Mouse (Mus musculus) layer of hippocampus, postnatal 10 days (tissue): ENCODE measurements around the gene Asgr2. TPM values are rescaled to one million over a fixed set of nuclear protein-coding genes. Genes with fewer than 3 reads are reported as not detected.
"Not testable (repeated sequence)": the region's sequence is repeated elsewhere in the genome, so short reads cannot be mapped to it uniquely, and the experiment has no call there.

Experiments used
- DNase-seq, 2 experiments: peaks; one replicate each; pipeline ENCODE4 v3.0.0; 2021; ENCODE audit warnings: low spot score in 2 of 2
- long read RNA-seq: library from polyadenylated mRNA; stranded (forward); transcript quantifications from one replicate; pipeline ENCODE4 v2.0.0, GENCODE M21; 2023
- total RNA-seq, 2 experiments: library from RNA; stranded (reverse); gene quantifications; 2 replicates each; pipeline ENCODE4 v1.2.3; 2021

Asgr2 gene
- not detected for total RNA-seq
- long read RNA-seq = 0 reads

DNA sequence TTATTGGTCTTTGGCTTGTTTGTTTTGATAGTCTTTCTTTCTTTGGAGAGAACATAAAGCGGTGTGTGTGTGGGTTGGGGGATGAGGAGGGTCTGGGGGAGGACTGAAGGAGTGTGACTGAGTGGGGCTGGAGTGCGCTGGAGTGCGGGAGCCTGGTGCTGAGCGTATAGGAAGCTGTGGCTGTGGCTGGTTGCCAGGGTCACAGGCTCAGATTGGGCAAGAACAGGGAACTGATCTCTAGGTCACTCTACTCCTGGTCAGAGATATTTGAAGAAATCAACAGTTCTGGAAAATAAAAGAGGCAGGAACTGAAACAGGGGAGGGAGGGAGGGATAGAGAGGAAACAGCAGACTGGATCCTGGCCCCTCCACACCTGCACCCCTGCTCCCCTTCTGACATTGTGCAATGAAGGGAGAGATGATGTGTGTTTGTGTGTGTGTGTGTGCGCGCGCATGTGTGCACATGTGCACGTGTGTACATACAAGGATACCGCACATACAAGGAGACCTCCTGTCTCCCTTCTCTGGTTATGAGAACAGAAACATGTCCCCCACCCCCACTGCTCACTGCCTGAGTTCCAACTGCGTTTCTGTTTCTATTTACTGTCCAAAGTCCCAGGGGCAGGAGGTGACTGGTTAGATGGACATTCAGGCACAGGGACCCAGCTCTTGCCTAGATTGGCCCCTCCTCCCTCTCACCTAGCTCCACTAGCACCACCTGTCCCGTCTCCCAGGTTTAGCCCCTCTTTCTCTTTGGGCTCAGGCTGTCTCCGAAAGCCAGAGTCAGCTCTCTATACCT is at the start of gene Asgr2:
TSS of gene Asgr2 (plus strand) at position 659 of the 798 bp plus-strand sequence.
- DNase-seq = no peak

DNA sequence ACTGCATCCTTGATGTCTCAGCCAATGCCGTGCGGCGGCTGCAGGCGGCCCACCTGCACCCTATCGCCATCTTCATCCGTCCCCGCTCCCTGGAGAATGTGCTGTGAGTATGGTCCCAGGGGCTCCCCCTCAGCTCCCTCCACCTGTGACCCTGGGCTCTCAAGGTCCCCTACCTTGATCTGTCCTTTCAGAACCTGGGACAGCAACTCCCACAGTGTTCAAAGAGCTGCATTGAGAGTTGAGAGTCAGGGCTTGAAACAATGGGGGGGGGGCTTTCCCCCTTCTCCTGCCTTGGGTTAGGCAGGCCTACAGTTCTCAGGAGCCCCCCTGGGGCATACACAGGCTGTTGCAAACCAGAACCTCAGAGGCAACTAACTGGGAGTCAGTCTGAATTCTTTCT is 48.8 kb upstream of the Asgr2 start:
- no peak for DNase-seq

DNA sequence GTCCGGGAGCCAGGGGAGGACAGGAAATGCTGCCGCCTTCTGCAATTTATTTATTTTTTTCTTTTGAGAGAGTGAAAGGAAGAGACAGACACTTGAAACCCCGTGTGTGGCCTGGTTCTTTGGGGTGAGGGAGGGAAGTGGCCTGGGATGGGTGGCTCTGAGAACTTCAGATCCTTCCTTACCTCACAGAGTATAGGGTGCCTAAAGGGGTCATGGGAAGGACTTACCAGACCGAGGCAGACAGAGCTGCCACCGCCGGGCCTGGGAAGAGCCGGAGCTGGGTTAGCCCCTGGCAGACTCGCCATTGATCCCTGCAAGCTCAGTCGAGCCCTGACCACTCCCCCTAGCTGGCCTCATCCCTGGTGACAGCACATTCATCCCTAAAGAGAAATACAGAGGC is 47.0 kb upstream of the Asgr2 start:
- DNase-seq = no peak

DNA sequence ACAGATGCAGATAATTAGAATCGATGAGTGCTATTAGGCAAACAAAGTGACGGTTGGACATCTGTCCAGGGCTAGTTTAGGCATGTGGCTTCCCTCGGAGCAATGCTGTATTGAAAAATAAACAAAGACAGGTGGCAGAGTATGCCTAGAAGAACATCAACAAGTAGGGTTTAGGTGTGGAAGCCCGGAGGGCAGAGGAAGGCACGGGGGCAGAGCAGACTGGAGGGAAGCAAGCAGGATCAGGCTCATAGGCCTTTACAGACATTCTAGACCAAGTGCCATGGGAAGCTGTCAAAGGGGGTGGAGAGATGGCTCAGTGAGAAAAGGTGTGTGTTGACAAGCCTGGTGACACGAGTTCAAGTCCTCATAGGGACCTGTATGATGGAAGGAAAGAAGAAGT is 43.1 kb upstream of the Asgr2 start:
- no peak for DNase-seq

DNA sequence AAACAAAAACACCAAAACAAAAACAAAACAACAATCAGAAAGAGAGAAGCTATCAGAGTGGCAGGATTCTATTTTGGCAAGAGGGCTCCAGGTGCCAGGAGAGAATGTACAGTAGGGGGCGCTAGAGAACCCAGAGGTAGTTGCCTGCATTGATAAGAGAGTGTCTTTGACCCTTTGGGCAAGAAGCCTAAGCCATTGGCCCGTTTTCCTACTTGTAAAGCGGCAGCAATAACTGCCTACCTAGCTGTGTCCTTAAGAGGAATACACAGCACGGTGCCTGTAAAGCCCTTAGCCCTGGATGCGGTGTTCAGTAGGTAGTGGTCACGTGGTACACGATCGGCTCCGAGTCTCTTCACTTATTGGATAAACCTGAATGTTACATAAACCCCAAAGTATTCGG is 42.6 kb upstream of the Asgr2 start:
- DNase-seq = no peak

DNA sequence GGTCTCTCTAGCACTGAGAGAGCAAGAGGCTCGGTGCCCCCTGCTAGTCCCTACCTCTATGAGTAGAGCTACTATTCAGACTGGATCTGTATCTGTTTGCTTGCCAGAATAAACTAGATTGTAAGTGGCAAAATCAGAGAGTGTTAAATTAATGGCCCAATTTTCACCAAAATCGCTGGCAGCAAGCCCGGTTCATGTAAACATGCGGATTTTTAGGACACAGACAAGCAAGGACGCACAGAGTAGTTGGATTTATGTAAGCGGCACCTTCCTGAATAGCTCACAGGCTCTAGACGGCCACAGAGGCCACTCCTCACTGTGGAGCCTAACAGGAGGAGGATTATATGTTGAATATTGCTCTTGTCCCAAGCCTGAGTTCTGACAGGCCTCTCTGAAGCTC is 39.3 kb upstream of the Asgr2 start:
- DNase-seq = no peak

DNA sequence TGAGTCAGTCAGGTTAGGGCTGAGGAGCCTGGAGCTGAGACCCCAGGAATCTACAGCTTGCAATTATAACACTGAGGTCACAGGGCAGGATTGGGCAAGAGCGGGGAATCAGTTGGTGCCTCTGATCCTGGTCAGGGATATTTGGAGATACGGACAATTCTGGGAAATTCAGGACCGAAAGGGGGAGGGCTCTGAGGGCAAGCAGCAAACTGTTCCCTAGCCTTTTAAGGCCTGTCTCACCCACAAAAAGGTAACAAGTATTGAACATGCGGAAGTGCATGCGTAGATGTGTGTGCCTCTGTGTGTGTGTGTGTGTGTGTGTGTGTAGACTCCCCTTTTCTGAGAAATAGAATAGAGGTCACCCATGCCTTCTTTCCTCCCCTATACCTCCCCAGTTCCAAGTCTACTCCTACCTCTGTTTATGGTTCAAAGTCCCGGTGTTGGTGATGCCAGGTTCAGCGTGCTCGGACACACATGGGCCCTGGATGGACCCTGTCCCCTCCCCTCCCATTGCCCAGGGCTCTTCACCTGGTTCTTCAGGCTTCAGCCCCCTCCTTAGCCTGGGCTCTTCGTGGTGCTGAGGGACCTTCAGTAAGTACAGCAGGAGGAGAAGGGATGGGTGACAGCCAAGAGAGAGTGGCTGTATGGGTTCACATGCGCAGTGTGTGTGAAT is 38.4 kb upstream of the Asgr2 start, which contains the start of gene Asgr1:
TSS of gene Asgr1 (plus strand) at position 188 of the 673 bp plus-strand sequence.
- no peak for DNase-seq

DNA sequence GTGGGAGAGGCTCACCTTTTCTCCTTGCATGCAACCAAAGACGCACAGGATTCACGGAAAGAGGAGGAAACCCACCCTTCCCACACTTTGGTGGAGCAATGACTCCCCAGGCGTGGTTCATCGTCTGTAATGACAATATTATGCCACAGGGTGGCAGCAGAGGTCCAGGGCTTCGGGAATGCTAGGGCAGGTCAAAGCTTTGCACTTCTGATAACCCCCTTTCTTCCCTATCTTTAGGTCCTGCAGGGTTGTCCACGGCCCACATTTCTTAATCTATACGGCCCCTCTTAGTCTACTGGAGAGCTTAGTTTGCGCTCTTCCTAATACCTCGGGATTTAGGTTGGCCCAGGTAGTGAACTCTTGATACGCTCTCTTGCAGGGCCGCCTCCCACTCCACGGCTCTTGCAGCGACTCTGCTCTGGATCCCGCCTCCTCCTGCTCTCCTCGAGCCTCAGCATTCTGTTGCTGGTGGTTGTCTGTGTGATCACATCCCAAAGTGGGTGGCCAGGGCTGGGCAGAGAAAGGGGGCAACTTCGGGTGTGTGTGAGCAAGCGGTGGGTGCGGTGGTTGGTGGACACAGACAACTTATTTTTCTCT is 36.7 kb upstream of the Asgr2 start:
- DNase-seq = peak; percentile 87 to 91

DNA sequence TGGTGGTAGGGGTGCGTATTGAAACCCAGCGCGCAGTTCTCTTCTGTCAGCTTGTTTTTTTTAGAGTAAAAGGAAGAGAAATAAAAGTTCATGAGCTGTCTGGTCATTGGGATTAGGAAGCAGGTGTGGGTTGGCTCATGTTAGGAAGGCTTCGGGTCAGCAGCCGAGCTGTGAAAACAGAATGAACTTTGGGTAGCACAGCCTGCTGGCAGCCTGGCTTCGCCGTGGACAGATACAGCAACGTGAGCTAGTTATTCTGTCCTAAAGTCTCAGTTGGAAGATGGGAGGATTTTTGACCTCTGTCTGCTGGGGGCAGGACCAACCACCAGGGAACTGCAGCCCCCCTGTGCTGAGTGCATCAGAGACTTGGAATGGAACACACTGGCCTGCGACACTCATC is 34.6 kb upstream of the Asgr2 start:
- DNase-seq = no peak

DNA sequence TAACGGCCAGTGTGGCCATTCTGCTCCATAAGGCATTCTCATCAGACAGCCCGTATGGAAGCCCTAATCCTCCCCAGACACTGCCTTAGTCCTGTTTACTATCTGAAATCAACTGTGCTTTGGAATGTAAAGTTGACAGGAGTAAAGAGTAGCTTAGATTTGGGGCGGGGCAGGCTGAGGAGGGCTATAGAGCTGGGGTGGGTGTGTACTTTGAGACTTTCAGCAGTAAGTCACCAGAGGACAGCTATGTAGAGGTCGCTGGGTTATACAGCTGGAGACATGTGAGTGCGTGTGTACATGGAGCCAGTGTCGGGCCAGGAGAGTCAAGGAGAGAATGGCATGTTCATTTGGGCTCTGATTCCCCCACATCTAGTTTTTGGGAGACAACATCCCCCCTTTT is 32.5 kb upstream of the Asgr2 start:
- no peak for DNase-seq

DNA sequence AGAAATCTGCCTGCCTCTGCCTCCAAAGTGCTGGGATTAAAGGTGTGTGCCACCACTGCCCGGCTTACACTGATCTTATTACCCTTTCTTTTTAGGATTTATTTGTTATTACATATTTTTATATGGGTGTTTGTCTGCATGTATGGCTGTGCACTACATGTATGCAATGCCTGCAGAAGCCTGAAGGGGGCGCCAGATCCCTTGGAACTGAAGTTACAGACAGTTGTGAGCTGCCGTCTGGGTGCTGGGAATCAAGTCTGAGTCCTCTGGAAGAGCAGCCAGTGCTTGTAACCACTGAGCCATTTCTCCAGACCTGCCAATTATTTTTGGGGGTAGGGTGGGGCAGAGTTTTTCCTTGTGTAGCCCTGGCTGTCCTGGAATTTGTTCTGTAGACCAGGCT is 29.4 kb upstream of the Asgr2 start:
- DNase-seq = no peak

DNA sequence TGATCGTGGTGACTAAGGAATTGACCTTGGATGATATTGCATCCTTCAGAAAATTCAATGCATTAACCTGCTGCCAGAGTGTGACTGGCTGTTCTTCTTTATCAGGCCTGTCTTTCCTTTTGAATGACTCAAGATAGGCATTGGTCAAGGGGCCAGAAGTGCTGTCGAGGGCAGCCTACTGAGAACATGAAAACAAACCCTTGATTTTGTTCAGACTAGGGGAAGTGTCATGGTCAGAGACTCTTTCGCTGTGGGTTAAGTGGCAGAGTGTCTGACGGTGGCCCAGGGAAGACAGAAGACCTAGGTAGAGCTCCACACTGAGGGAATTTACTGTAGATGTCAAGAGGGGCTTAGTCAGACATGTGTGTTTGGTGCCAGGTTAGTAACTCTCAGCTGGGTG is 25.7 kb upstream of the Asgr2 start:
- DNase-seq = no peak

DNA sequence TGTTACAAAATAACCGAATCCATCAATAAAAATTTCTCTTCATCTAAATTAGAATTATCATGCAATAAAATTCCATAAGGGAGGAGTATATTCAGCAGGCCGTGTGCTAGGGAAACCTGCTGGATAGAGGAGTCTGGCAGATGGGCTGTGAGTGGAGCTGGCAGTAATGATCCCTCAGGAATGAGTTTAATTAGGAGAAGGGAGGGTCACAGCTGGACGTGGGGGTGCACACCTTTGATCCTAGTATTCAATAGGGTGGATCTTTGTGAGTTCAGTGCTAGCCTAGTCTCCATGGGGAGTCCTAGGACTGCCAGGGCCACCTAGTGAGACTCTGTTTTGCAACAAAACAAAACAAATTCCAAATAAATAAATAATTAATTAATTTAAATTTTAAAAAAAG is 24.2 kb upstream of the Asgr2 start:
- no peak for DNase-seq

DNA sequence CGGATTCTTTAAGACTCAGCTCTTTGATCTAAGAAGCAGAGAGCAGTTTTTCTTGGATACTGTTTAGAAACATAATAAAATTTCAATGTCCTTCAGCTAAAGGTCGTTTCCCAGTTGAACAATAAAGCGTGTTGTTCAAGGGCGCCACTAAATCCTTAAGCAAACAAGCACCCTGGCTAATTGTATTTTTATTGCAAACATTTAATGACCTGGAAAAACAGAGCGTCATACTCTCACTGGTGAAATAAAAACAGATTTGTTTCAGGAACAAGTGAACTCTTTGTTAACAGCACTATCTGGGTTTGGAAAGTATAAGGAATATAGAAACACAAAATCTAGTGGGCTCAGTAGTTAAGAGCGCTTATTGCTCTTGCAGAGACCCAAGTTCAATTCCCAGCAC is 22.4 kb upstream of the Asgr2 start:
- no peak for DNase-seq

DNA sequence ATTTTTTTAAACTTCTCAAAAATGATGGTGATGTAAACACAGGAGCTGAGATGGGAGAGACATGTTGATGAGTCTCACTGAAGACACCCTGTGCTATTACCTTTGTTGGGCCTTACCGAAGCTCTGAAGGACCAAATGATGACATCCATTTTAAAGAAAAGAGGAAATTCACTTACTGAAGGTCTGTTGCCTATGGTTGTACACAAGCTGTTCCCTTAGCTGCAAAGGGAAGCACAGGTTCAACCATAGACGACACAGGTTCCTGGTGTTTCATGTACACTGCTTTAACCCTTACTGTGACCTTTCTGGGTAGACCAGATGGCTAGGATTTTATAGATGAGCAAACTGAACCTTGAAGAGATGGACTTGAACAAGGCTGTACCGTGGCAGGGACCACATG is 21.8 kb upstream of the Asgr2 start:
- DNase-seq = not testable (repeated sequence)

DNA sequence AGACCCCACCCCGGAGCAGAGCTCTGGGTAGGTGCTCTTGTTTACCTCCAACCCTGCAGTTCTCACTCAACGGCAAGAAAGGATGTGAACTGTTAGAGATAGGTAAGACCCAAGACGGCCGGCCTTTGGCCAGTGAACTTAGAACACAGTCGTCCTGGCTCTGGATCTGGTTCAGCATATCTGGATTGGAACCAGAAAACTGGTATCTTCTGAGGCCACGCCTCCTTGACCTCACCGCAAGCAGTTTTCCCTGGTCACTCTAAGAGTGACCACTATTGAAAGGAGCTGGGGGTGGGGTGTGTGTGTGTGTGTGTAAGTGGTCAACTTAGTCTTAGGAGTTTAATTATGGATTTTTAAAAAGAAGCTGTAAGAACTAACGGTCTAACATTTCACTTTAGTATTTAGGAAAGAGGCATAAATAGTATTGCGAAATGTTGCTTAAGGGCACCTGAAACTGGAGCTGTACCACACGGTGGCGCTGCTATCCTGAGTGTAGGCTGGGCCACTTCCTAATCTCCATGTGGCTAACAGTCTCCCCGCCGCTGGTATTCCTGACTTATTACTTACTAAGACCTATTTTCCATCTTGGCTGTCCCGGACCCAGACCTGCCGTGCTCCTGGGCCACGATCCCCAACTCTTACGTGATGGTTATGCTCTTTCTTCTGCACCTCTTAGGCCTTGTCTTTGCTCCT is 17.9 kb upstream of the Asgr2 start:
- DNase-seq = peak; percentile 84 to 86

DNA sequence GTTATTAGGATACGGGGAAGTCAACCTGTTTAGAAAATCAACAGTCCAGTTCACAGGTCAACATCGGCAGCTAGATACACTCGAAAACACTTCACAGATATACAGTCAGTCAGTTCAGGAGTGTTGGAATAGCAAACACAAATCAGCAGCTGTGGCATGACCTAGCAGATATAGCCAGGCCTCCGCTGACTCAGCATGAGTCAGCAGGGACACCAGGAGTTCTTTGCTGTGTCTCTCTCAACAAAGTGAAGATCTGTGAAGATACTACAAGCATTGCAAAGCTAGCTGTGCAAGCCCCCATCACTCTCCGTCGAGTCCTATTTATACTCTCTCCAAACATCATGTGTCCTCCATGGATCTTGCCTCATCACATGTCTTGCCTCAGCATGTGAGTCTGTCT is 16.9 kb upstream of the Asgr2 start:
- DNase-seq = no peak

DNA sequence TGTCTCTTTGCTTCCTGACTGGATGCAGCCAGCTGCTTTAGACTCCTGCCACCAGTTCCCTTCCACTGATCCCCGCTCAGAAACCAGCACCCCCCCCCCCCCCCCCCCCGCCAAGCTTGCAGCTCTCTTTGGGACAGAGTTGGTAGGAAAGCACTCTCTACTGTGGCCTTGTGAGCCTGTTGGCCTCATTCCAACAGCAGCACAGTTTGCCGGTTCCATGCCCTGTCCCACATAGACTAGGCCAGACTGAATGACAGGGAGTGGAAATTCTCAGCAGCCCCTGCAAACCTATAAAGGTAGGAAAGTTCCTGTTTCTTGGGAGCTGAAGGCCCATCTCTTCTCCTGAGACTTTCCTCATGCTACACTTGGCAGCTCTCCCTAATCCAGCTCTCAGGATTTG is 15.0 kb upstream of the Asgr2 start:
- no peak for DNase-seq

DNA sequence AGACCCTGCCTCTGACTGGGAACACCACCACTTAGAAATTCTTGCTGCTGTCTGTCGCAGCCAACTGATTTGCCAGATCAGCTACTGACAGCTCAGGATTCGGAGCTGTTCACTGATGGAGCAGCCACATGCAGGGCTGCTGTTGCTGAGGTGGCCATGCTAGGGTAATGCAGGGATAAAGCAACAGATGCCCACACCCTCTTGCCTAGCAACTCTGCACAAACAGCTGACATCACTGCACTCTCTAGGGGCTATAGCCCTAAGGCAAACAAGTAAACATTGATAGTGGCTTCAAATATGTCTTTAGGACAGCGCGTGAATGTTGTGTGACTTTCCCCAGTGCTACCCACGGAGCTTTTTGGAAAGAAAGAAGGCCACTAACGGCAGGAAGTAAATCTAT is 13.3 kb upstream of the Asgr2 start:
- DNase-seq = no peak

DNA sequence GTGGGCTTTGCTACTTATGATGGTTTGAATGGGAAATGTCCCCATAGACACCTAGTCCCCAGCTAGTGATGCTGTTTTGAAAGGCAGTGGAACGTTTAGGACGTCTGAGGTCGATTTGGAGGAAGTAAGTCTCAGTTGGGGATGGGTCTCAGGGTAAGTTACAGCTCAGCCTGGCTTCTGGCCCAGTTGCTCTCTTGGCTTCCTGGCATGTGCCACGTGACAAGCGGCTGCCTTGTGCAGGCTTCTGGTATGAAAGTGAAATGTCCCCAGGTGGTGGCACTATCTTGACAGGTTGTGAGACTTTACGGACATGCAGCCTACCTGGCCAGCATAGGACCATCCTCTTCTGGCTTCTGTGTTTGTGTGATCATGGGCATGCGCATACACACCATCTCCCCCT is 12.5 kb upstream of the Asgr2 start:
- no peak for DNase-seq

DNA sequence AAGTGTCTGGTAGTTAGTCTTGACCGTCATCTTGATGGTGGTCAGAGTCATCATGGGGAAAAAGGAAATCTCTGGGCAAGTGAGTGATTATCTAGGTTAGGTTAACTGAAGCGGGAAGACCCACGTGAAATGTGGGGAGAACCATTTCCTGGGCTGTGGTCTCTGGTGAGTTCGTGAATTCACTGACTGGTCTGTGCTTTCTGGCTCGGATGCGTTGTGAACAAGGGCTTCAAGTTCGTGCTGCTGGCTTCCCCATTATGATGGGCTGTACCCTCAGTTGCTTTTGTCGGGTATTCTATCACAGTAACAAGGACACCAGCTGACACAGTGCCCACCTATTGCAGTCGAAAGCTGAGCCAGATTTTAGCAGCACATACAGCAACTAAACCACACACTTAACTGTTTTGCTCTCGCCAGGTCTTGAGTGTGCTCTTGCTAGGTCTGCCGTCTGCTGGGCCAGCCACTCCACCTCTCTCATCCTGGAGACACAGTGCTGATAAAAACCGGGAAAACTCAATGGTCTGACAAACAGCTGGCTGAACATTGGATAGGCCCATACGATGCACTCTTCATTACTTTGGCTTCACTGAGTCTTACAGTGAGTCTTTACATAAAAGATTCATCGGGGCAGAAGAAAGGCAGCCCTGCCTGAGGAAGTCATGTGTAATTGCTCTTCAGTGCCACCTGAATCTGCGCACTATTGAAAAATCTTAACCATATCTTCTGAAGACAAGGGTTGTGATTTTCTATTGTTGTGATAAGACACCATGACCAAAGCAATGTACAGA is 11.4 kb upstream of the Asgr2 start:
- no peak for DNase-seq
